Mouse (Mus musculus): Measurements from ENCODE around the gene Abhd10. TPM values are rescaled to one million over a fixed set of nuclear protein-coding genes. Genes with fewer than 3 reads are reported as not detected.

The Abhd10 gene
- polyA plus RNA-seq, 1 experiment from 2014 or later = 24.9 TPM

DNA sequence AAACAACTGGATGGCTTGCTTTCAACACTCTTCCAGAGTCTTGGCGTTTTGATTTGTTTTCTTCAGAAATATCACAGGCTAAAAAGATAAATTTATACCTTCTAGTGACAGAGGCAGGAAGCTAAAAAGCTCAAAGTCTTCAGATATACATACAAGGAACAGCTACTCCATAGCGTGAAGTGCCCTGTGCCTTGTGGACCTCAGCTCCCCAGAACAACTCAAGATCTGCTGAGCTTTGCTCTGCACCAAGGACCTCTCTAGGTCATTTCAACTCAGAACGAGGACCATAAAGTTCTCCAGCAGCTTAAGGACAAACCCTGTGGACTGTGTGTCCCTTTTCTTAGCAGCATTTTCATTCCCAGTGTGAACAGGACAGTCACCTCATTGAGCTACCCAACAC lies 22.3 kb upstream of the Abhd10 start:
- Histone ChIP-seq H3K4me1 (replicated peaks) (0 out of 2 replicates have a peak, but pooled peaks cover 4% of the 10 kb centered on the region), H3K4me2 (no peak overlapping the region), H3K9me3 (replicated peaks) (no peaks in the 10 kb centered on the region), H3K36me3 (peaks cover 56% of the 10 kb centered on the region), H3K4me3 (no peak overlapping the region), H3K9ac (no peak overlapping the region), H3K27me3 (no peaks in the 10 kb centered on the region), H3K27ac (no peak overlapping the region)
- WGBS = 72% methylated on average over 3 of the region's 3 CpGs
- ATAC-seq (replicated peaks; ENCODE audit: insufficient number of reproducible peaks, insufficient read depth, low FRiP score, low read depth) = no peak

DNA sequence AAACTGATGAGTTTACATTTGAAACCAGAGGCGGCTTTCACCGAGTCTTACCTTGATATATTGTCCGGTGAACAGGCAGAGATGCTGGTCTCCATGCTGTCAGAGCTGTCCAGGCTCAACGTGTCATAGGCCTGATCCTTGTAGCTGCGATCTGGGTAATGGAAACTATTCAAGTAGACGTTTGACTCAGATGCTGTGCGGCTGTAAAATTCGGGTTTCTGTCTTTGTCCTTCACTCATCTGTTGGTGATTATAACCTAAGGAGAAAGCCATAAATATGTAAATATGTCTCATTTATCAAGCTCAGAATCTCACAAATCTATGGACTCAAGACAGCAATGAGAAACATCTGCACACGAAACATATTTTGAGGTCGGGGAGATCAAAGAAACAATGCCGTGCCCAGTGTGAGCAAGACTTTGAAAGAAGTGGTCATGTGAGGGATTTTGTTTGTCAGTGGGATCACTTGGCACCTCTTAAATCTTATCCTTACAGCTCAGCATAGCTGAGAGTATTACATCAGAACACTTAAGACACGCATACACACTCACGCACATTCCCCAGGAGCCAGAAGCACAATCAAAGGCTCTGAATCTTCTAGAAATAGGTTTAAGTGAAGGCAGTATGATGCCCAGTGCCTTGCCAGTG lies 20.2 kb upstream of the Abhd10 start:
- Histone ChIP-seq H3K27me3 (no peaks in the 10 kb centered on the region), H3K4me3 (no peak overlapping the region), H3K9me3 (replicated peaks) (no peaks in the 10 kb centered on the region), H3K4me1 (replicated peaks) (0 out of 2 replicates have a peak, but pooled peaks cover 4% of the 10 kb centered on the region), H3K27ac (no peak overlapping the region), H3K9ac (no peak overlapping the region), H3K4me2 (no peak overlapping the region), H3K36me3 (peaks cover 47% of the 10 kb centered on the region)
- 54% methylated on average over 13 of the region's 13 CpGs for WGBS
- no peak for ATAC-seq (replicated peaks; ENCODE audit: insufficient number of reproducible peaks, insufficient read depth, low FRiP score, low read depth)

DNA sequence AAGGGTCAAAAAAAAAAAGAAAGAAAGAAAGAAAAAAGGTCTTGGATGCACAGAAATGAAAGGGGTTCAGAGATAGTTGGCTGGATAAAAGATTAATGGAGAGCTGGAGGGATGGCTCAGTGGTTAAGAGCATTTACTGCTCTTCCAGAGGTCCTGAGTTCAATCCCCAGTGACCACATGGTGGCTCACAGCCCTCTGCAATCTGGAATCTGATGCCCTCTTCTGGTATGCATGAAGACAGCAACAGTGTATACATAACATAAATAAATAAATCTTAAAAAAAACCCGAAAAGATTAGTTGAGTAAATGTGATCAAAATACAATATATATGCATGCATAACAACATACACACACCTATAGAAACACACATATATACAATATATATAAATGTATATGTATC lies 18.7 kb upstream of the Abhd10 start:
- ATAC-seq (replicated peaks; ENCODE audit: insufficient number of reproducible peaks, insufficient read depth, low FRiP score, low read depth) = no peak
- H3K9me3 ChIP-seq (replicated peaks) = no peaks in the 10 kb centered on the region
- no peaks in the 10 kb centered on the region for H3K27me3 ChIP-seq
- H3K4me2 ChIP-seq = no peak overlapping the region
- H3K4me3 ChIP-seq = no peak overlapping the region
- H3K4me1 ChIP-seq (replicated peaks) = 0 out of 2 replicates have a peak, but pooled peaks cover 7% of the 10 kb centered on the region
- no peak overlapping the region for H3K9ac ChIP-seq
- 64% methylated on average over 1 of the region's 1 CpGs for WGBS
- no peak overlapping the region for H3K27ac ChIP-seq
- H3K36me3 ChIP-seq = peaks cover 44% of the 10 kb centered on the region

DNA sequence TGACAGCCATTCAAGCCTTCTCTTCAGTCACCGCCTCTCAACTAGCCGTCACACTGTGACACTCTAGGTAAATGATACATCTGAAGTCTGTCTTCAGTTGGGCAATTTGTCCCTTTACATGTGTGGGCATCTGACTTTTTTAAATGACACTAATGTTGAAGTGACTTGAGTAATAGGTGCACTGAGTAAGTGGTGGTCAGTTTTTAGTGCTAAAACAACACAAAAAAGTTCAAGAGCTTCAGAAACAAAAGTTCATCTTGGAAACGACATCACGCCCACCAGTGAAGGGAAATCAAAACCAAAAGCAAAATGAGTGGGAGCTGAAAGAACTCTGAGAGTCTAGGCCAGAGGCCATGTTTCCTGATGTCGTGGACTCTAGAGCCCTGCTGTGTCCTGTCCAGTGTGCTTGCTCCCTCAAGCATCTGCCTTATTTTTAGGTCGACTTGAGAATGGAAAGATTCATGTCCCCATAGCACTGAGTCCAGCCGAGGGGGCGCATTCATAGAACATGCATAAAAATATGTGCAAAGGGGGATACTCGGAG lies 16.0 kb upstream of the Abhd10 start:
- 0 out of 2 replicates have a peak, but pooled peaks cover 7% of the 10 kb centered on the region for H3K4me1 ChIP-seq (replicated peaks)
- H3K27ac ChIP-seq = no peak overlapping the region; the same call in 1 of the 2 replicates
- H3K36me3 ChIP-seq = peaks cover 32% of the 10 kb centered on the region
- no peak overlapping the region for H3K4me2 ChIP-seq
- ATAC-seq (replicated peaks; ENCODE audit: insufficient number of reproducible peaks, insufficient read depth, low FRiP score, low read depth) = no peak
- no peak overlapping the region for H3K4me3 ChIP-seq
- no peaks in the 10 kb centered on the region for H3K9me3 ChIP-seq (replicated peaks)
- WGBS = 84% methylated on average over 9 of the region's 9 CpGs
- H3K9ac ChIP-seq = no peak overlapping the region
- H3K27me3 ChIP-seq = no peaks in the 10 kb centered on the region

DNA sequence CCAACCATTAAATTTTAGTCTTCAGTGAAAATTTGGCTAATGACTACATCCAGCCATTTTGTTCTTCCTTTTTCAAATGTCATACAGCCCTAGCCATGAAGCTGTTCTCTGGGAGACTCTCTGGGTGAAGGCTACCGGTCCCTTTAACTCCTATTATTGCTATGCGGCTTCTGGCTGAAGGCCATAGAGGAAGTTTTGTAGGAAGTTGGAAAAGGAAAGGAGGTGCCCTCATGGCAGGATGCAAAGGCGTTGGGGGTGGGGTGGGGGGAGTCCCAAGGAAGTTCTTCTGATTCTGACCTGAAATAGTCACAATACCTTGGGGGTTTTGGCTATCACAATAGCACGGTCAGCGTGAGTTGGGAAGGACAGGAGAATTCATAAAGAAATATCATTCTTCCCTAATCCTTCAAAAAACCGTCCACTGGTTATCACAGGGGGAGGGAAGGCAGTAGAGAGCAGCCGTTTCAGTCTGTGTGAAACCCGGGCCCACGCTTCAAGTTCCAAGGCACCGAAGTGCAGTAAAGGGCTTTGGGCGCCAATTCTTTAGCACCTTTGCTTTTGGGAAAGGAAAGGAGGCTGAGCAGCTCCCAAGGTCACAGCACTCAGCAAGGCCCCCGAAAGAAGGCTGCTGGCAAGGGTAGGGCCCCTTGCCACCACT lies 14.8 kb upstream of the Abhd10 start:
- WGBS = 65% methylated on average over 12 of the region's 12 CpGs
- Histone ChIP-seq H3K4me1 (replicated peaks) (0 out of 2 replicates have a peak, but pooled peaks cover 3% of the 10 kb centered on the region), H3K4me2 (no peak overlapping the region), H3K27me3 (no peaks in the 10 kb centered on the region), H3K4me3 (no peak overlapping the region), H3K36me3 (peaks cover 25% of the 10 kb centered on the region), H3K9me3 (replicated peaks) (no peaks in the 10 kb centered on the region), H3K9ac (no peak overlapping the region), H3K27ac (peak overlapping the region; percentile 82)
- ATAC-seq (replicated peaks; ENCODE audit: insufficient number of reproducible peaks, insufficient read depth, low FRiP score, low read depth) = peak; percentile 69; the same call in 1 of the 2 replicates

DNA sequence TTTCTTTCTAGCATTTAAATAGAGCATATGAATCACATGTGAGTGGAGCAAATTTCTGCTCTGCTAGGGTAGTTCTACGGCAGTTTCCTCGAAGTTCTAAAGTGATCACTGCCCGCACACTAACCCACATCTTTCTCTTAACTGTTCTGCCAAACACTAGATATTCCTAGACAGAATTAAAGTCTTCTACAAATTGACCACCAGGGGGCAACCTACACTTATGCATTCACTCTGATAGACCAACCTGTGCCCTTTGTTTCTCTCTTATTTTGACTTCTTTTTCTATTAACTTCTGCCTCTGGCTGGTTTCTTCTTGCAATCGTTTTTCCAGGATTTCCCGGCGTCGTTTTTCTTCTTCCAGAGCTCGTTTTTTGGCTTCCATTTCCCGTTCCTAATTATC lies 14.1 kb upstream of the Abhd10 start:
- WGBS = 33% methylated on average over 9 of the region's 9 CpGs
- H3K9me3 ChIP-seq (replicated peaks) = no peaks in the 10 kb centered on the region
- no peaks in the 10 kb centered on the region for H3K27me3 ChIP-seq
- 0 out of 2 replicates have a peak, but pooled peaks cover 3% of the 10 kb centered on the region for H3K4me1 ChIP-seq (replicated peaks)
- no peak overlapping the region for H3K4me2 ChIP-seq
- no peak overlapping the region for H3K4me3 ChIP-seq
- ATAC-seq (replicated peaks; ENCODE audit: insufficient number of reproducible peaks, insufficient read depth, low FRiP score, low read depth) = 0 out of 2 replicates have a peak, but pooled peaks have one; percentile 39
- H3K27ac ChIP-seq = peak overlapping the region; percentile 82; the same call in 1 of the 2 replicates
- peaks cover 29% of the 10 kb centered on the region for H3K36me3 ChIP-seq
- no peak overlapping the region for H3K9ac ChIP-seq

DNA sequence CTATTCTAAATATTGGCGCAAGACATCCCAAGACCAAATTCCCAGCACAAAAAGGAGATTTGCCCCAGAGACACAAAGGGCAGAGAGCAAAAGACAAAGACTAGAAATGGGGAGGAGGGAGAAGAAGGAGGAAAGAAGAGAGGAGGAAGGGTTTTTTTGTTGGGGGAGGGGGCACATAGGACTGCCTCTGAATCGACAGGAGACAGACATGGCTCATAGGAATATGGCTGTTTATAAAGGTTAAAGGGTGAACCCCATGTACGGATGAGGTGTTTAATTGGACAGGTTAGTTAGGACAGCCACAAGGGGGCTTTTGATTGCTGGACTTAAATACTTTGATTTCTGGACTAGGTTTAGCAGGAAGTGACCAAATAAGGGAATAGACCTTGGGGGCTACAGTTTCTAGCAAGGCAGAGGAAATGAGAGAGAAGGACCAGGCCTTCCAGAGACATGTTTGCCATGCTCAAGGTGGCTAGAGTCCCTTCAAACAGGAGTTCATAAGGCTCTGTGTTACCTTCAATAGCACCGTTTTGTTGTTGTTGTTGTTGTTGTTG lies 913 bp upstream of the Abhd10 start:
- peaks cover 20% of the 10 kb centered on the region for H3K36me3 ChIP-seq
- peak overlapping the region; percentile 97; the same call in 1 of the 2 replicates for H3K27ac ChIP-seq
- H3K4me1 ChIP-seq (replicated peaks) = peaks cover 6% of the 10 kb centered on the region
- WGBS = 72% methylated on average over 4 of the region's 4 CpGs
- no peak overlapping the region for H3K9ac ChIP-seq
- ATAC-seq (replicated peaks; ENCODE audit: insufficient number of reproducible peaks, insufficient read depth, low FRiP score, low read depth) = no peak
- no peak overlapping the region for H3K4me3 ChIP-seq
- H3K27me3 ChIP-seq = no peaks in the 10 kb centered on the region
- H3K4me2 ChIP-seq = no peak overlapping the region
- H3K9me3 ChIP-seq (replicated peaks) = no peaks in the 10 kb centered on the region

DNA sequence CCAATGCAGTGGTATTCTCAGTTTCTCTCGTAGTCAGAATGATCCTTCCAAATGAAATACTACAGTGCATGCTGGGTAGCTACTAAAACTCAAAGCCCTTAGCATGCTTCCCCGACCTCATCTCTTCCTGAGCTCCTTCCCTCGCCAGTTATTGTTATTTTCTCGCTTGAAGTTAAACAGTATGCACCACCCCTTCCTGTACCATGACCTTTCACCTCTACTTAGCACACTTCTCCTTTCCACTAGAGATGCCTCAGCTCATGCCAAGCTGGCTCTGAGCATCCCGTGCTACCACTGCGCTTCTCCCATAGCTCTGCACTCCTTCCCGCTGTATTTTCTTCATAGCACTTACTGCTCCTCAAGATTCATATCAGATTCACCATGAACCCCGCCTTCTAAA lies 4.9 kb downstream of the Abhd10 start:
- Histone ChIP-seq H3K9me3 (replicated peaks) (no peaks in the 10 kb centered on the region), H3K4me1 (replicated peaks) (peaks cover 4% of the 10 kb centered on the region), H3K4me3 (no peak overlapping the region), H3K27ac (no peak overlapping the region), H3K27me3 (no peaks in the 10 kb centered on the region), H3K9ac (no peak overlapping the region), H3K4me2 (no peak overlapping the region), H3K36me3 (peaks cover 34% of the 10 kb centered on the region)
- WGBS = 85% methylated on average over 8 of the region's 8 CpGs
- ATAC-seq (replicated peaks; ENCODE audit: insufficient number of reproducible peaks, insufficient read depth, low FRiP score, low read depth) = no peak

DNA sequence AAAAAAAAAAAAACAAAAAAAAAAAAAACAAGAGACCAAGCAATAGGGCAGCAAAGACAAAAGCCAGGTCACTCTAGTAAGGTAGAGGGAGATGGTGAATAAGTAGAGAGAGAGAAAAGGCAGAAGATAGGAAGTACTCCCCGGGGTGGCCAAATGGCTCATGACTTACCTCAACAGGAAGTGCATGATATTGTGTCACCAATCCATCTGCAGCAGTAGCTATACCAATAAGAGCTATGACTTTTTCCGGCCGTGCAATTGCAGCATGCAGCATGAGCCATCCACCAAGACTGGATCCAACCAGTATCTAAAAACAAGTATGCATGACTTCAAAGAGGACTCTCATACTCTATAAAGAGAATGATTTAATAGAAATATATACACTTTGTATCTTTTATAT lies 6.0 kb downstream of the Abhd10 start:
- no peak overlapping the region for H3K27ac ChIP-seq
- no peak overlapping the region for H3K4me3 ChIP-seq
- peaks cover 4% of the 10 kb centered on the region for H3K4me1 ChIP-seq (replicated peaks)
- H3K9me3 ChIP-seq (replicated peaks) = no peaks in the 10 kb centered on the region
- ATAC-seq (replicated peaks; ENCODE audit: insufficient number of reproducible peaks, insufficient read depth, low FRiP score, low read depth) = no peak
- H3K9ac ChIP-seq = no peak overlapping the region
- peaks cover 42% of the 10 kb centered on the region for H3K36me3 ChIP-seq
- 89% methylated on average over 3 of the region's 3 CpGs for WGBS
- no peaks in the 10 kb centered on the region for H3K27me3 ChIP-seq
- H3K4me2 ChIP-seq = no peak overlapping the region

DNA sequence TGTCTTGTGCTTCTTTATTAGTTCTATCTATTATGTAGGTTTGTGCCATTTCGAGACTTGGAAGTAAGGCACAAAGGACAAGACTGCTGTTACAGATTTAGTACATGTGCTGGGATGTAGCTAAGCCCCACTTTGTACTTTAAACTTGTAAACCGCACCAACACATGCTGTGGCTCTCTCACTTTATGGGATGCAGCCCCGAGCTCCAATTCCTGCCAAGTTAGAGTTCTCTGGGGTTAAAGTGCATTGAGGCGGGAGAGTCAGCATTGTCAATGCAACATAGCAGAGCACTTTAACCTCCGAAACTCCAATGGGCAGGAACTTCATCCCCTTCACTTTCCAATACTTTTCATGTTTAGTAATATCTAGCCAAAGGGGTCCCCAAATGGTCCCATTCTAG lies 13.6 kb downstream of the Abhd10 start:
- H3K9me3 ChIP-seq (replicated peaks) = no peaks in the 10 kb centered on the region
- no peak for ATAC-seq (replicated peaks; ENCODE audit: insufficient number of reproducible peaks, insufficient read depth, low FRiP score, low read depth)
- H3K4me2 ChIP-seq = no peak overlapping the region
- WGBS = 91% methylated on average over 5 of the region's 5 CpGs
- H3K4me1 ChIP-seq (replicated peaks) = peaks cover 7% of the 10 kb centered on the region
- H3K27me3 ChIP-seq = no peaks in the 10 kb centered on the region
- H3K36me3 ChIP-seq = peaks cover 22% of the 10 kb centered on the region
- H3K27ac ChIP-seq = no peak overlapping the region
- H3K4me3 ChIP-seq = no peak overlapping the region
- H3K9ac ChIP-seq = no peak overlapping the region

DNA sequence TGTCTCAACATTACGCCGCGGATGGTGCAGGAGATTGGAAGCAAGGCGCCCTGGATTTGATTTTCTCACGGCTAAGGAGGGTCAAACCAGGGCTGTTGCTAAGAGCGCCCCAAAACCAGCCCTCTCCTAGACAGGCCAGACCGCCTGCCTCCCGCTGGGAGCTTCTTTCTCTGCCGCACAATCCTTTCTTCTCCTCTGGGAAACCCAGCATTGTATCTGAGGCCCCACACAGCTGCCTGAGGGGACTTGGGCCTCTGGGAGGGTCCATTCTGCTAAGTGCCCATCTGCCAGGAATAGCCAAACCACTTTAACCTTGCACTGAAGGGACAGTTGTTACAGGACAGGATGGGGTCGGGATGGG lies 18.0 kb downstream of the Abhd10 start:
- 2% methylated on average over 10 of the region's 10 CpGs for WGBS
- Histone ChIP-seq H3K36me3 (no peaks in the 10 kb centered on the region), H3K27me3 (peaks cover 8% of the 10 kb centered on the region; the same call in 1 of the 2 replicates), H3K9ac (peak overlapping the region; percentile 50), H3K4me3 (peak overlapping the region; percentile 54), H3K4me1 (replicated peaks) (peaks cover 14% of the 10 kb centered on the region), H3K4me2 (peak overlapping the region; percentile 92), H3K9me3 (replicated peaks) (no peaks in the 10 kb centered on the region), H3K27ac (no peak overlapping the region)
- peak; percentile 37; the same call in 1 of the 2 replicates for ATAC-seq (replicated peaks; ENCODE audit: insufficient number of reproducible peaks, insufficient read depth, low FRiP score, low read depth)
